Mouse (Mus musculus) spleen, postnatal 10 days (tissue): Measurements from ENCODE around the gene Ccdc77.

Experiments
- DNase-seq, 2 experiments: peaks; one replicate each; pipeline ENCODE4 v3.0.0; 2021 to 2022; ENCODE audit warnings: low spot score in 2 of 2

Gene Ccdc77

GRCm38 (mm10) chr6:120363688-120364522 lies at the start of gene Ccdc77, which contains the start of gene Kdm5a:
TSS of gene Ccdc77 (minus strand) at chr6:120364374.
TSS of gene Kdm5a (plus strand) at chr6:120364124.
- peak; percentile 89 to 92 for DNase-seq

- no peak for DNase-seq
Measured at GRCm38 (mm10) chr6:120403936-120404335, 39.8 kb upstream of the Ccdc77 start.

GRCm38 (mm10) chr6:120395622-120396345 lies 31.6 kb upstream of the Ccdc77 start:
- DNase-seq = no peak

DNA sequence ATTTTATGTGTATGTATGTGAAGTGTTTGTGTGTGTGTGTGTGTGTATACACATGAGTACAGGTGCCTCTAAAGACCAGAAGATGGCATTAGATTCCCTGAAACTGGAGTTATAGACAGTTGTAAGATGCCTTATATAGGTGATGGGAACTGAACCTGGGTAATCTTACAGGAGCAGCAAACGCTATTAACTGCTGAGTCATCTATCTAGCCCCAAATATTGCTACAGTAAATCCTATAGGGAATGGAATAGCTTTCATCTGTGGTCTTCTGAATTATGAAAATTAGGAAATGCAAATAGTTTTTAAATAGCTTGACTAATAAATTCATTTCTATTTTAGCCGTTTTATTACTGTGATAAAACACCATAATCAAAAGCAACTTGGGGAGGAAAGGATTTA lies 28.6 kb upstream of the Ccdc77 start:
- no peak for DNase-seq

DNA sequence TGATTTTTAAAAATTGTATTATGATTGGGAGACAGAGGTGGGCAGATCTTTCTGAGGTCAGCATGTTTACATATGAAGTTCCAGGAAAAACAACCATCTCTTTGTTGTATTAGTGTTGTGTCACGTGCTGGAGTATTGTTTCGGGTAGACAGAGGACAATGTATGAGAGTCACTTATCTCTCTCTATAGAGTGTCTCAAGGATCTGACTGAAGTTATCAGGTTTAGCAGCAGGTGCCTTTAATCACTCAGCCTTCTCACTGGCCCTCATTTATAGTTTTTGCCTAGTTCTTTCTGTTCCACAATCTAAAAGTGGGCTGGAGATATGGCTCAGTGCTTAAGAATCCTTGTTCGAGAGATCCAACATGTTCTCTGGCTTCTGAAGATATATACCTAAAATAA lies 25.9 kb upstream of the Ccdc77 start:
- no peak for DNase-seq

DNA sequence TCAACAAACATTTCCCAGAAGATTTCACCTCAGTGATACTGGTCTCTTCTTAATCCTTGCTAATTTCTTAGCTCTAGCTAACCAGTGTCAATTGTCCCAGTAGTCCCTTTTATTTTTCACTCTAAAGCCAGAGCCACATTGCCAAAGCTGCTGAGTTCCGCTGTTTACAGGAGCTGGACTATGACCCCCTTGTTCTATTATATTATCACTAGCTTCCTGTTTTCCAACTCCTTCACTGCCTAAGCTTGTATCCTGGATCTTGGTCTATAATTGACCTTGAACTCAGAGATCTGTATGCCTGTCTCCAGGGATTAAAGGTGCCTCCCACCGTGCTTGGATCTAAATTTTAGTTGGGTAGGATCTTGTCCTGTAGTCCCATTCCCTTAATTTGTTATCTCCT lies 12.6 kb upstream of the Ccdc77 start:
- DNase-seq = no peak

DNA sequence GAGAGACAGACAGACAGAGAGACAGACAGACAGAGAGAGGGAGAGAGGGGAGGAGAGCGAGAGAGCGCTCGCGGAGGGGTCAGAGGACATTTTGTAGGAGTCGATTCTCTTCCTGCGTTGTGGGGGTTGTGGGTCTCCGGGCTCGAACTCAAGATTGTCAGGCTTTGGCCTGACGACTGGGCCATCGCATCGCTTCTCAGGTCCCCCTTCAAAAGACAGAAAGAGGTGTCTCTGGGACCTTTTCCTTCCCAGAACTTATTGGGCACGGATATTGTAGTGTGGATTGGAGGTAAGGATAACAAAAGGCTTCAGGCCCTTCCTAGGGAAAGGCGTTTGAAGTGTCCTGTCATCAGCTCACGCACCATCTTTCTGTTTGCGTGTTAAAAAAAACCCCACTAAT lies 877 bp upstream of the Ccdc77 start:
- DNase-seq = peak; percentile 27 to 40

DNA sequence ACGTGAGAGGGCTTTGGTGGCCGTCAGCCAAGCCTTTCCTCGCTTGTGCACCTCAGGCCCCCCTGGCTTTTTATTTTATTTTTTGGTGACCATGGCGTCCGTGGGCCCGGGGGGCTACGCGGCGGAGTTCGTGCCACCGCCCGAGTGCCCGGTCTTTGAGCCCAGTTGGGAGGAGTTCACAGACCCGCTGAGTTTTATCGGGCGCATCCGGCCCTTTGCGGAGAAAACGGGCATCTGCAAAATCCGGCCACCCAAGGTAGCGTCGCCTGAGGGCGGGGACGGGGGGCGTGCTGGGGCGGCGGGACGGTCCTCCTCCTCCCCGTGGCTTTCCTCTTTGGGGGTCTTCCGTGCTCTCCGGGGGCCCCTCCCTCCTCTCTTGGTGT lies 340 bp upstream of the Ccdc77 start:
- DNase-seq = peak in 1 of 2 experiments; percentile 72

GRCm38 (mm10) chr6:120362774-120363687 lies 1.1 kb downstream of the Ccdc77 start:
- DNase-seq = no peak

- no peak for DNase-seq
Measured at GRCm38 (mm10) chr6:120362124-120362523, 2.0 kb downstream of the Ccdc77 start.

- peak; percentile 68 to 88 for DNase-seq
Measured at GRCm38 (mm10) chr6:120356951-120357945, 6.9 kb downstream of the Ccdc77 start.

DNA sequence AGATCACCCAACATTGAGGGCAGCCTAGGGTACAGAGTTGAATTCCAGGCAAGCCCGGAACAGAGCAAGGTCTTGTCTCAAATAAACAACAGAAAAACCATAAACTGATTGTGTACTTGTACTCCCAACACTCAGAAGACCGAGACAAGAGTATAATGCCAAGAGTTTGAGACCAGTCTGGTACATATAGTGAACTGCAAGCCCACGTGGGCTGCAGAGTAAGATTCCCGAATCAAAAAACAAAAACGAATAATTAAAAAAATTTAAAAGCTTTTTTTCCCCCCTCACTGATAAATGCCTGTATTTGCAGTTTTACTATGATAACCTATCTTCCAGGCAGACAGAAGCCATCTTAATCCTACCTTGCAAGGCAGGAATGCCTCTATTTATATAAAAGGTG lies 7.7 kb downstream of the Ccdc77 start:
- no peak for DNase-seq

DNA sequence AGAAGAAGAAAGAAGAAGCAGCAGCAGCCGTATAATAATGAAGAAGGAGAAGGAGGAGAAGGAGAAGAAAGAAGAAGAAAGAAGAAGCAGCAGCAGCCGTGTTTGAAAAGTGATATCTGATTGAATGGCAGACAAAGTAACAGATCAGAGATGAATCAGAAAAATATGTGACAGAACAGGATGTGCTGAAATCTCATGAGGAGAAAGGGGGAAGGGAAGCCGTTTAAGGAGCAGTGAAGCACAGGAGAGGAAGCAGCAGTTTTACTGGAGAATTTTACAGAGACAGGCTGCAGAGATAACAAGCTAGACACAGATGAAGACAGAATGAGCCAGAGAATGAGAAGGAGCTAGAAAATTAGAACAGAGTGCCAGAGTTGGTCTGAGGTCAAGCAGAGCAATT lies 15.2 kb downstream of the Ccdc77 start:
- no peak for DNase-seq

- no peak for DNase-seq
Measured at GRCm38 (mm10) chr6:120343992-120344391, 20.2 kb downstream of the Ccdc77 start.

- DNase-seq = no peak
Measured at GRCm38 (mm10) chr6:120332351-120332750, 31.8 kb downstream of the Ccdc77 start.

GRCm38 (mm10) chr6:120324295-120324927 lies 39.8 kb downstream of the Ccdc77 start:
- DNase-seq = peak; percentile 52 to 79

DNA sequence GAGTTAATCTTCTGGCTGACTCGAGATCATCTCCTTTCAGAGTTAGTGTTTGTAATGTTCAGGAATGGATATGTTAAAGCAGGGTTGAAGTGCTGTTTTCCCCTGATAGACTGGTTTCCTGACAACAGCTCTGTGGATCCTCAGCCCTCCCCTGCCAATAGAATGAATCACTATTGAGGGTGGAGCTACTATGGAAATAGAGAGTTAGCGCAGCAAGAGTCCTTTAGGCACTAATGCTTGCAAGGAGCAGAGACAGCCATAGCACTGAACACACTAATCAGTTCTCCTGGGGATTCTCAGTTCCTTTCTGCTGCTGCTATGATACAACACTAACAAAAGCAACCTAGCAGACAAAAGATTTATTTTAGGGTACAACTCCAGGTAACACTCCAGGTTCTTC lies 43.8 kb downstream of the Ccdc77 start:
- DNase-seq = no peak

- no peak for DNase-seq
Measured at GRCm38 (mm10) chr6:120319129-120319528, 45.0 kb downstream of the Ccdc77 start.

GRCm38 (mm10) chr6:120318303-120318940 lies 45.8 kb downstream of the Ccdc77 start:
- DNase-seq = no peak

DNA sequence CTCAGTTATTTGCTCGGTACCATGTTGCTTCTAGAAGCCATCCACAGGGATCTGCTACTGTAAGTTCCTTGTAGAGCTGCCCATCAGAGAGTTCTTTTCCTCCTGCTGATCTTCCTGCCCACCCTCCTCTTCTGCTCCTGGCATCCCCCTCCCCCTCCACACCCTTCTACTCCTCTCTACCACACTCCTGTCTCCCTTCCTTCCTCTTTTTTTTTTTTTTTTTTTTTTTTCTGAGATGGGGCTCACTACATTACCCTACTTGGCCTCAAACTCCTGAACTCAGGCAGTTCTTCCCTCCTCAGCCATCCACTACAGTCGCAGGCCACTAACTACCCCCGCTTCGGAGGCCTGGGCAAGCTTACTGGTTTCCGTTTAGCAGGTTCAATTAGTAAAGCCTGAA lies 51.7 kb downstream of the Ccdc77 start:
- no peak for DNase-seq
